Mouse (Mus musculus) layer of hippocampus, postnatal 25 days (tissue): ENCODE data around the gene Ubap1l. TPM values are rescaled to one million over a fixed set of nuclear protein-coding genes. Genes with fewer than 3 reads are reported as not detected.
"Not testable (repeated sequence)": the region's sequence is repeated elsewhere in the genome, so short reads cannot be mapped to it uniquely, and the experiment has no call there.

ENCODE experiments used
- DNase-seq, 2 experiments: peaks; one replicate each; pipeline ENCODE4 v3.0.0; 2022; ENCODE audit warnings: mixed read lengths in 2 of 2, low spot score in 1 of 2; ENCODE audit errors: extremely low spot score in 1 of 2
- total RNA-seq, 2 experiments: library from RNA; stranded (reverse); gene quantifications; 2 replicates each; pipeline ENCODE4 v1.2.3; 2021

Gene Ubap1l
- total RNA-seq = 1 to 10 TPM; 2.0 to 2.5 TPM

DNA sequence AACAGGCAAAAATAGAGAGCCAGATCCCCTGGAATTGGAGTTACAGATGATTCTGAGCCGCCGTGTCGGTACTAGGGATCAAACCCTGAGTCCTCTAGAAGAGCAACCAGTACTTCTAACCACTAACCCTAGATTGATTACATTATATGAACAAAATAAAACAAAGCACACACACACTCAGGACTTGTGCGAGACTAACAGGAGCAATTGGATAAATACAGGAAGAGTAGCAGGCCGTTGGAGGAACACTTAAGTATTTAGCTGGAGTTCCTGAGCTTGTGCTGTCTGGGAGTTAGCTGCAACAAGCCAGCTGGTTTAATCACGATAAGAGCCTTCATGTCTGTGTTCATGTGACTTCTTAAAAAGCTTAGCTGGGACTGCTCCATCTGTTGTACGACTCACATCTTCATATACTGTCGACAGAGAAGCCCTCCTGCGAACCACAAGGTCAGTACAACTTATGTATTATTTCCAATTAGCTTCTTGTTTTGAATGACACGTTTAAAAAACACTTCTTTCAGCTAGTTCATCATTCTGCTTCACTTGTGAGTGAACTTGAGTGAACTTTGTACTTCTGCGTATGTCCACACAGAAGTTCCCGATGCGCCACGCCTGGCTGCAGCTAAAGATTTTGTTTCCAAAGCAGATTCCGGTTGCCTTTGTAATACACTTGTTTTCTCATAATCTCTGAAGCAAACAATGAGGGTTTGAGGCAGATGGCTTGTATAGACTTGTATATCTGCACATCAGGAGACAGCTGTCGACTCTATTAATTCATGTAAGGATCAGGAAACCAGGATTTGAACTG, at the start of gene Ubap1l:
Gene Ubap1l, plus strand, starts transcription at position 401 of the 808 bp plus-strand sequence.
- no peak for DNase-seq

DNA sequence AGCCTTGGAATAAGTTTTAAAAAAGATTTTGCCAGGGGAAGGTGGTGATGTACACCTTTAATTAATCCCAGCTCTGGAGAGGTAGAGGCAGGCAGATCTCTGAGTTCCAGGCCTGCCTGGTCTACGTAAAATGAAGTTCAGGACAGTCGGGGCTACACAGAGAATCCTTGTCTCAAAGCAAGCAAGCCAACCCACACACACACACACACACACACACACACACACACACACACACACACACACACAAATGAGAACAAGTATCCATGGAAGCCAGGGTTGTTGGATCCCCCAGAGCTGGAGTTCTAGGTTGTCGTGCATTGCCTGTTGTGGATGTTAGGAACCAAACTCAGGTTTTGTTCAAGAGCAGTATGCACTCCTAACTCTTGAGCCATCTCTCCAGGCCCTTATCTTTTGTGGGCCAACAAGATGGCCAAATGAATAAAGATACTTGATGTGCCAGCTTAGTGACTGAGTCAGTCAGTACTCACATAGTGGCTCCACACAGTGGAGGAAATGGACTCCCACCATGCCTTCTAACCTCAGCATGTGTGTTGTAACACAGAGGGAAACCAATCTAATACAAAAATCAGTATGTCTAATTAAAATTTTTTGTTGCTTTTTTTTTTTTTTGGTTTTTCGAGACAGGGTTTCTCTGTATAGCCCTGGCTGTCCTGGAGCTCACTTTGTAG, 48.0 kb upstream of the Ubap1l start:
- DNase-seq = no peak

DNA sequence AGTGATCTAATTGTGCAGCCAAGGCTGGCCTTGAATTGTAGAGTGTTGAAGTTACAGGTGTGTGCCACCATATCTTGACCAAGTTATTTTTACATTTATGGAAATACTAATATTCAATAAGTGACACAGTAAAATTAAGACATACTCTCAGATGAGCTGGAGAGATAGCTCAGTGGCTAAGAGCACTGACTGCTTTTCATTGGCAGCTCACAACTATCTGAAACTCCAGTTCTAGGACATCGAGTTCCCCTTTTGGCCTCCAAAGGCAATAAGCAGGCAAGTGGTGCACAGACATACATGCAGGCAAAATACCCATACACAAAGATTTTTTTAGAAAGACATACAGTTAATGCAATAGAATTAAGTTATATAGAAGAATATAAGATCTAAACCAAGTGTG, 47.0 kb upstream of the Ubap1l start:
- DNase-seq = no peak

DNA sequence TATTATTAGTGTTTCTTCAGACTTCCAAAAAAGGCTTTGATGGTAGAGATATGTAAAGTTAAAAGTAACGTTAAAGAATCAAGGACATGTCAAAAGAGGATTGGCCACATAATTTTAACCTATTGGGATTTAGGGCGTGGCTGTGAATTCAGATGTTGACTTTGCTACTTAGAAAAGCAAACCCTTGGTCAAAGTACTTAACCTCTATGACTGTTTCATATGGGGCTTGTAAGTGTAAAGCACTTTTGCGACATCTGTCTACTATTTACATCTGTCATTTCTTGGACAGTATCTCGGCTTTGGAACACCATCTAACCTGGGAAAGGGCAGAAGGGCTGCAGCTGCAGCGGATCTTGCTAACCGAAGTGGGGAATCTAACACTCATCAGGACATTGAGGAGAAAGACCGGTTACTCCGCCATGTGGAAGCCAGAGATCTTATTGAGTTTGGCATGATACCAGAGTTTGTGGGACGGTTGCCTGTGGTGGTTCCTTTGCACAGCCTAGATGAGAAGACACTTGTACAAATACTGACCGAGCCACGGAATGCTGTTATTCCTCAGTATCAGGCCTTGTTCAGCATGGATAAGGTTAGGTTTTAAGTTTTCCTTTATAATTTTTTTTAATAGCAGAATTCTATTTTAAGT, 38.5 kb upstream of the Ubap1l start:
- DNase-seq = no peak

DNA sequence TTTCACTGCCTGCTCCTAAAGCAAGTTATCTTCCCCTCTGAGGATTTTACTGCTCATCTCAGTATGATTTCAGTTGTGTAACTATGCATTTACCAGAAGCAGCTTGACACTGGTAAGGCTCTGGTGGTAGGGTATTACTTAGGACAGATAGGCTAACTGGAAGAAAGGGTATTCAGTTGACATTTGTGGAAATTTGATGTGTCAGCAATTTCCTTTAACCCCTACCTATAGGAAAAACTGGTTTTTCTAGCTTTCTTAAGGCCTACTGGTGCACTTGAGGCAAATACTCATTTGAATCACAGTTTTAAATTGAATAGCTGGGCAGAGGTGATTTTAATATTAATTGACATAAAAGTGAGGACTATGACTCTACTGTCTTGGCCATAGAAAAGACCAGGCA, 34.9 kb upstream of the Ubap1l start:
- DNase-seq = no peak

DNA sequence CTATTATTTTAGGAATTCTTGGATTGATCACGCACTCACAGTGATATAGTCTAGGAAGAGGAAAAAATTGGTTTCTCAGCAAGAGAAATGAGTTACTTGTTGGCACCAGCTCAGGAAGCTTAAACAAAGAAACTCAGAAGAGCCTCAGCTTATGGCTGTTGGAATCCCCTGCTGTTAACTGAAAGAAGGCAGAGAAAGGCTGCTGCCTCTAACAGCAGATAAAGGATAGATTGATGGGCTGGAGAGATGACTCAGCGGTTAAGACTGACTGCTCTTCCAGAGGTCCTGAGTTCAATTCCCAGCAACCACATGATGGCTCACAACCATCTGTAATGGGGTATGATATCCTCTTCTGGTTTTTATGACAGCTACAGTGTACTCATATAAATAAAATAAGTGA, 33.5 kb upstream of the Ubap1l start:
- no peak for DNase-seq

DNA sequence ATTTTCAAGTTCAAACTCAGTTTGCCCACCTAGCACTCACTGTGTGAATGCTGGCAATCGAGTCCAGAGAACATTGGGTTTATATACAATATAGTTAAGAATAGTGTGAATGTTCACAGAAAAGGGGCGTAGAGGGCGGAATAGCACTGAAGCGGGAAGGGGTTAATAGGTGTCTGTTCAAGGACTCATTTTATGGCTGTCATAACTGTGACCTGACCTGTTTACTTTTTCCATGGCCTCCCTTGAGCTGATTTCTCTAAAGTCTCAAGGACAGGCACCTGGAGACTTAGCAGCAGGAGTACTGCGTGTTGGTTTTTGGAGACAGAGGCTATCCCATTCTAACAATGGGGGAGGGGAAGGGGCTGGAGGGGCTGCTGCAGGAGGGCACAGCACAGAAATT, 26.9 kb upstream of the Ubap1l start:
- no peak for DNase-seq

DNA sequence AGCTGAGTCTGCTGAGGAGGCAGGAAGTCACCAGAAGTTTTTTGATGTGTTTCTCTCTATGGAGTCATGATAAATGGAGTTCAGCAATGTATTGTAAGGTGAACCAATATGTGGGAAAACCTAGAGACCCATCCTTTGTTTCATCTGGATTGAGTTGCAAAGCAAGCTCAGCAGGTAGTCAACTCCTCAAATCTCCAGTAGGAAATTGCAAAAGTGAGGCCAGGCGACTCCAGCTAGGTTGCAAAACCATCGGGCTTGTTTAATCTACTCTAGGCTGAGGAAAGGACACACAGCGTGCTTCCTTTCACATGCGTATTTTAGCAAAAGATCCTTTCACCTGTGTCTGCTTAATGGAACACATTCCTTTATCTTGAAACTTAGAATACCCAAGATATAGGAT, 21.7 kb upstream of the Ubap1l start:
- DNase-seq = no peak

DNA sequence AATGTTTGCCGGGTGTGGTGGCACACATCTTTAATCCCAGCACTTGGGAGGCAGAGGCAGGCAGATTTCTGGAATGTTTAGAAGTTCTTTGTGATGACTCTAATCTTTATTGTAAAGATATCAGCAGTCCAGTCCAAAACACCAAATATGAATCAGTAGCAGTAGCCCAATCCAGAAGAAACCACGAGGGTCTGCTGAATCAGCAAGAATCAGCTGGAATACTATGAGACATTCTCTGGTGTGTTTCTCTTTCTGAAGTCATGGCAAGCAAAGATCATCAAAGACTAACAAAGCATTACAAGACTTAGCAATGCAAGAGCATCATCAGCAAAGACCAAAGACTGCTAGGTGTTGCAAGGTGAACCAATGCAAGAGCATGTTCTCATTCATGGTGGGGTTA, 20.4 kb upstream of the Ubap1l start:
- no peak for DNase-seq

DNA sequence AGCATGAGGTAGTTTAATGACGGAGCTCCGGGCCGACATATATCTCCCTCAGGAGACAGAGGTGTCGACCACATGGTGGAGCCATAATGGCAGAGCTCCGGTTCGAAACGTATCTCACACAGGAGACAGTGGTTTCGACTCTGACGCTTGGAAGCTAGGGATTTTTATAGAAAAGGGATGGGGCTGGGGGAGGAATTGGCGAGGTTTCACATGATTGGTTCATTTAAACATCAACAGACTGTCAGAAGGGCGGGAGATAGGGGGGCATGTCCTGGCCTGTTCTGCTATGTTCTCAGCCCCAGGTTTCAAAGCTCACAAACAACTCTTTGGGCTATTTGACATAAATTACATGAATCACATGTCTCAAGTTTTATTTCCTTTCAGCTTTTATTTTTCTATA, 15.4 kb upstream of the Ubap1l start:
- DNase-seq = not testable (repeated sequence)

DNA sequence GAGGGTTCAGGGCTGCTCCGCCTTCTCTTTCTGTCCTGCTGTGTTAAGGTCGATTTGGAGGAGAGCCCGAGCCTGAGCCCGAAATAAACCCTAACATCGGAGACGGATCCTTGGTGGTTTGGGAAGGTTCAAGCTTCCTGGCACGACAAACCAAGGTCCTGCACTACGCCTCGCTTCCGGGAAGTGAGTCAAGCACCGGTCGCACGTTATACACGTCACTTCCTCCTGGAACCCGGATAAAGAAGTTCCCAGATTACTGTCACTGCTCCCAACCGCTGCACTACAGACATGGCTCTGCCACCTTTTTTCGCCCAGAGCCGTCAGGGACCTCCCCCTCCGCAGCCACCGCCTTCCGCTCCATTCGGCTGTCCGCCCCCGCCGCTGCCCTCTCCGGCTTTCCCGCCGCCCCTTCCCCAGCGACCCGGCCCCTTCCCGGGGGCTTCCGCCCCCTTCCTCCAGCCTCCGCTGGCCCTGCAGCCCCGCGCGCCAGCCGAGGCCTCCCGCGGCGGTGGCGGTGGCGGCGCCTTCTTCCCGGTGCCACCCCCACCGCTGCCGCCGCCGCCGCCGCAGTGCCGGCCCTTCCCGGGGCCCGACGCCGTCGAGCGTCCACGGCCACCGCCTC, 14.9 kb upstream of the Ubap1l start, which contains the start of gene Pdcd7:
Gene Pdcd7, plus strand, starts transcription at position 251 of the 622 bp plus-strand sequence.
- peak; percentile 92 to 97 for DNase-seq

DNA sequence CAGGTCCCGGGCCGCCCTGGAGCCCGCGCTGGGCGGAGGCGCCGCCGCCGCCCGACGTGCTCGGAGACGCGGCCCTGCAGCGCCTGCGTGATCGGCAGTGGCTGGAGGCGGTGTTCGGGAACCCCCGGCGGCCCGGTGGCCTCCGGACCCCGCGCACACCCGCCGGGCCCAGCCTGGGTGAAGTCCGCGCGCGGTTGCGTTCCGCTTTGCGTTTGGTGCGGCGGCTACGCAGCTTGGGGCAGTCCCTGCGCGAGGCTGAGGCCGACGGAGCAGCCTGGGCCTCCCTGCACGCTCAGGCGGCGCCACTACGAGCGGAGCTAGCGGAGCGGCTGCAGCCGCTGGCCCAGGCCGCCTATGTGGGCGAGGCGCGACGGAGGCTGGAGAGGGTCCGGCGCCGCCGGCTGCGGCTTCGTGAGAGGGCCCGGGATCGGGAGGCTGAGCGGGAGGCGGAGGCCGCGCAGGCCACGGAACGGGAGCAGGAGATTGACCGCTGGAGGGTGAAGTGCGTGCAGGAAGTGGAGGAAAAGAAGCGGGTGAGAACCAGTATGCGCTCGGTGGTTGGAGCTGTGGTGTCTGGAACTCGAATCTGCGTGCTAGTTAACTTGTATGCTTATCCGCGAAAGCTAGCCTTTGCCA, 14.2 kb upstream of the Ubap1l start:
- peak; percentile 18 to 37 for DNase-seq

DNA sequence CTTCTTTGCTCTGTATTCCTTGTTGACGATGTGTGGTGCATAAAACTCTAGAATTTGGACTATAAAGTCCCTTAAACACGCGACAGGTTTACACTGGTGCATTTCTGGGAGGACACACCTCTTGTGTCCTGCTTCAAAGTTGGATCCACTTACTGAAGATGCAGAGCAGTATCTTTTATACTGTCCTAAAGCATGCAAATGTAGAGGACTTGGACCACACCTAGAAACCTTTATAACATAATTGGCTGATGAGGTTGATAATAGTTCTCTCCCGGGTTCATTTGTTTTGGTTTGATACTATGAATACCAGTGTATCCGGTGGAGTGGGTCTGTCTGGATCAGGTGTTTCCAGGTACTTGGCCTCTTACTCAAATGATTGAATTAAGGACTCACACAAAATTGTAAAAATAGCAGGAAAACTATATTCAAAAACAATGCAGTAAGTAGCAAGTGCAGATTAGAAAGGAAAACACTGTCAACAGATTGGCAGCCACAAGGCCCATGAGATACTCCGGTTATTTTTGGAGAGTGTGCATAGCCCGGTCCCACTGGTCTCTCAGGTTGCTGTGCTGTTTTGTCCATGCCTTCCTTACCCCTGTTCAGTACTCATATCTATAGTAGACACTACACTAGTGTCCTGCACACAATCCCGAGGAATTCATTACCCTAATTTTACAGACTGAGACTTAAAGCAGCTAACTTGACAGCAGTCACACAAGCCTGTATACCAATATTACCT, 13.6 kb upstream of the Ubap1l start:
- no peak for DNase-seq

DNA sequence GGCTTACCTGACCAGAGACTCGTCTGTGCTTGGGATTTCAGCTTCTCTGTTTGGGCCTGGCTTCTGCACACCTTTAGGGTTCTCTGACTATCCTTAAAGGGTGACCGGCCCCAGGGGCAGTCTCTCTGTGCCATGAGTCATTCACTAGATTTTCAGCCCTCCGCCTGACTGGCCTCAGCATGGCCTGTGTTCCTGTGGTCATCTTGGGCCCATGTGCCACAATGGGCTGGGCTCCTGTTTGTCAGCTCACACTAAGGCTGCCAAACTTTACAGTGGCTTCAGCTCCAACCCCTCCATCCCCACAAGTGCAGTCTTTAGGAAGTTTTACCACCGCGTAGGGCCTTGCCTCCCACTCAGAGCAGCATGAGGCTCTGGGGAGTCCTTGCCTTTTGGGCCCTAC, 7.6 kb upstream of the Ubap1l start:
- DNase-seq = no peak

DNA sequence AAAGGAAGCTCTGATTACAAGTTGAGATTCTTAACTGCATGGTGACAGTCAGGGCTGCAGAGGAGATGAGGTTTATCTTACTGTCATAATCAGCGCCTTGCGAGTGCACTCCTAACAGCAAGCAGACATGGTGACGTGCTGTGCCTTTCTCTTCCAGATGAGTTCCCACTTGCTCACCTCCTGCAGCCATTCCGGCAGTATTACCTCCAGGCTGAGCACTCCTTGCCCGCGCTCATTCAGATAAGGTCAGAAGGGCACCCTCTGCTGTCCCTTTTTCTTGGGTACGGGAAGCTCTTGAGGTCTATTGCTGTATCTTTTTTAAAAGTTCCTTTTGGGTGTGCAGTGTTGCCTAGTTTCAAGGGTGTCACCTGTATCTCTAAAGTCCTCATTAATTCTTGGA, 4.3 kb upstream of the Ubap1l start:
- DNase-seq = no peak

DNA sequence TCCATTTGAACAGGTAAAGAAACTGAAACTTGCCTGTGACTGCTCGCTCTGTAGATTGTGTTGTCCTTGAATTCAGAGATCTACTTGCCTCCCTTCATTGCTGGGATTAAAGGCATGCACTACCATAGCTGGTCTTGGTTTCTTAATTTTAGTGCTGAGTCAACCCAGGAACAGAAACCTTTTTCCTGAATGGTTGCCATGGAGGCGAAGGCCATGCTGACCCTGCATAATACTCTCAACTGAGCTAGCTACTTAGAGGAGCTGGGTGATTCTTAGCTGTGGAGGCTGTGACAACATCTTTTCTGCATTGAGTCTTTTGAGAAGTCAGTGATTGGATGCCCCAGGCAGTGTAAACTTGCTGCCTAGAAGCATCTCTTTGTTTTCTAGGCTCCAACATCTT, 3.9 kb upstream of the Ubap1l start:
- no peak for DNase-seq

DNA sequence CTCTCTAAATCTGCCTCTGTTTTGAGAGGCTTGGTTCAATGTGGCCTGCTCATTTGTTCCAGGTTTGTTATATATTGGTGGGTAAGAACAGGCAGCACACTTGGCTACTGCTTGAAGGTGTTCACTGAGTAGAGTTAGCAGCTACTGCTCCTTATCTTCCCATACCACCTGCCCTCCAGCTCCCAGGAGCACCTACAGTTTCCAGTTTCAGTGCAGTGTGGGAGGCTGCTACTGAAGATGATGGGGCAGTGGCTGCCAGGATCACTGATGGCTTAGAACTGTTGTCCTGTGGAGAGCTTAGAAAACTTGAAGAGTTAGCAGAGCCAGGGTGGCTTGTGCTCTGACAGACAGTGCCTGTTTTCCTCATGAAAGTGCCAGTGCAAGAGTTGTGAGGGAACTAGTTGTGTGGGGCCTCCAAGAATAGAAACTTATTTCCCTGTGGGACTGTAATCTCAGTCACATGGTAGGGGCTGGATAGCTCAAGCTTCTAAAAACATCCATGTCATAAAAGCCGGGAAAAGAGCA, 1.8 kb upstream of the Ubap1l start:
- DNase-seq = no peak

DNA sequence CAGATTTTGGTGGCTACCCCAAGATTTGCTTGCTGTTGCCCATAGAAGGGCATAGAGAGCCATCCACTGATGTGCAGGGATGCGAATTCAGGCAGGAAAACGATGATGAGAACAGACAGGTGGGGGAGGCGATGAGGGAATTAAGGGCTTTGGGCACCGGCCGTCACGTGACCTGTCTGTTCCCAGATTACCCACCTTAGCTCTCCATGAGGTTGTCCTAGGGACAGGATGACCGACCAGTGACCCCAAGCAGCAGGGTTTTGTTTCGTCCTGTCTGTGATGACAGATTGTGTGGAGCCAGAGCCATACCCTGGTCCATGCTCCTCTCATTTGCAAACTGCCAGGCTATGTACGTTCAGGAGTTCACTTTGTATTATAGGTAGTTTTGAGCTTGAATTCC, 2.8 kb downstream of the Ubap1l start:
- DNase-seq = no peak

DNA sequence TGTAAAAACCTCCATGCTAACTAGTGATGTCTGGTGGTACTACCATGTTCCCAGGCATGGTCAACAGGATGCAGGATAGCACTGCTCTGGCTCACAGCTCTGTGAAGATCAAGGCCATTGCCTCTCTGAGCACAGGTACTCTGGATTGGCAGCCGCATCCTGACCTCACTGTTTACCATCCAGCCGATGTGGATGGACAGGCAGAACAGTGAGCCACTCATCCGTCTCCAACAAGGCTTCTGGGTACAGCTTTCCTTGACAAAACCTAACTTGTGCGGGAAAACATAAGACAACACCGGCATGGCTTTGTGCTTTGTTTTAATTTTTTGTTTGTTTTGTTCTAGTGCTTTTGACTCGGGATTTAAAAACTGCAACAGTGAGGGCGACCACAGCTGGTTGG, 4.9 kb downstream of the Ubap1l start:
- DNase-seq = no peak

DNA sequence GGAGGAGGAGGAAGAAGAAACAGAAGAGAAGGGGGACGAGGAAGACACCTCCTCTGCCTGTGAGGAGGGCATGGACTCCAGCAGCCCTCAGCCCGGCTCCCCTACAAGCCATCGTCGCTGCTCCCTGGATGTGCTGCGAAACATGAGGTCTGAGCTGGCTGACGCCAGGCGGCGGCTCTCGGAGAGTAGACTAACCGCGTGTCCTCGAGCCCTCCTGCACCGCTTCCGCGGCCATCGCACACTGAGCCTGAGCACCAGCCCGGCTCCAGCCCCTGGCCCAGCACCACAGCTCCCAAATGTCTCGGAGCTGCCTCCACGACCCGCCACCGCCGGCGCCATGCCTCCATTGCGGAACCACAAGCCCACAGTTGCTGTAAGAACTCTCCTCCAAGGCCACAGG, 10.9 kb downstream of the Ubap1l start:
- no peak for DNase-seq
